Mouse (Mus musculus) right cerebral cortex, postnatal 36 days (tissue): ENCODE data around the gene Olfr401.
"Not testable (repeated sequence)": the region's sequence is repeated elsewhere in the genome, so short reads cannot be mapped to it uniquely, and the experiment has no call there.

ENCODE experiments used
- DNase-seq, 2 experiments: peaks; one replicate each; pipeline ENCODE4 v3.0.0; 2022; ENCODE audit warnings: low spot score in 2 of 2, mixed read lengths in 1 of 2

The Olfr401 gene

DNA sequence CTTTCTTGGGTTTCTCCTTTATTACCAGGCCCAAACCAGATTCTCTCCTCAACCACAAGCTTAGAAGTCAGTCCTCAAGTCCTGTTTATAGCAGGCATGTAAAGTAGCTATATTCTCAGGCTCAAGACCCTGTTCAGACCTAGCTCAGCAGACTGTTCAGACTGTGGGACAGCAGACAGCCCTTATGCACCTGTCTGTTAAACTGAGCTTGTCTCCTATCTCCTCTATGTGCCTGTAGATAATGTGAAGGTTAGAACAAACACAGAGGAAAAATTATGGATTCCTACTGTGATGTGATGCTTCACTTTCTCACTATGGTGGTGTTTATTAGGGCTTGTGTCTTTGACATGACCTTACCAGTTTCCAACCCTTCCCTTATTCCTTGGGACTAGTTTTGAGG is at the start of gene Olfr401:
Gene Olfr401 (plus strand): TSS at position 301 of the 400 bp plus-strand sequence.
- DNase-seq = no peak

DNA sequence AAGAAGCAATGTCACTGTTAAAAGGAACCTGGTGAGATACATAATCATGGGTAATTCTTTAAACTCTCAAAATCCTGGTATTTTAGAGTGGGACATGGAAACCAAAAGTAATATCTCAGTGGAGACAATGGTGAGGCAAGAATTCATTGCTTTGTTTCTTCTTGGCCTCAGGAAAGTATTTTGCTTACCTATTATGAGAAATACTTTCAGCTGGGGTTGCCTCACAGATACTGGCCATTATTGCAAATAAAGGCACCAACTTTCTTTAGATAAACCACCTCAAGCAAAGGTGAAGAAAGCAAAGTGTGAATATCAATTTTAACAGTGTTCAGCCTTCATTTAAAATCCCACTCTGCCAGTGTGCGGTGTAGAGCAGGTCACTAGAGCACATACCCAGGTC is 43.9 kb upstream of the Olfr401 start, which contains the start of gene Zfp616:
Gene Zfp616 (plus strand): TSS at position 301 of the 400 bp plus-strand sequence.
- DNase-seq = no peak

DNA sequence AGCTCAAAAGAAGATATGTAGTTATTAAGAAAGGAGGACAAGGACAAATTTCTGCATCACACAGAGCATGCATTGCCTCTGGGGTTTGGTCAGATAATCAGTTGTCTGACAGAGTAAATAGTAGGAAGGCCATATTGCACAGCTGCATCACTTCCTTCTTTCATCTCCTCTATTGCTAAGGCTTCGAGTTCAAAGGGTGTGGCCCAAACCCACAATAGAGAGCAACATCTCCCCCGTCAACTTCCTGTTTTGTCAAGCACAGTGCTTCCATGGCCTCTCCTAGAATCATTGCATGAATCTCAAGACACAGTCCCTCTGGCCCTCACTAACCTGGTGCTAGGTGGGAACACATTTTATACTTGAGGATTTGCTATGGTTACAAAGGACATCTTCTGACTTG is 12.8 kb upstream of the Olfr401 start:
- no peak for DNase-seq

DNA sequence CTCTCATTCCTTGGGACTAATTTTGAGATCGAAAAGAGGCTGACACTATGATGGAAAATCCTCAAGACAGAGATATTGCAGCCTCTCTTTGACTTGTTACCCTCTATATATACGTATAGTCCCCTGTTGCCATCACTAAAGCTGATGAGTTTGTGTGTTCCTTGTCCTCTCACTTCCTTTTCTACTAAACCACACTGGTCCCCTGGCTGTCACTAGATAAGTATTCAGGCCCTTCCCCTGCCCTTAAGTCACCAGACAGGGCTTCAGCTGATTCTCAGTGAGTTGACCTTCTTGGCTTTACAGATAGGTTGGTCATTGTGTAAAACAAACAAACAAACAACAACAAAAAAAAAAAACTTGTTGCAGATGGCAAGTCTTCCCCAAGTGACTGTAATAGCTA is 12.0 kb upstream of the Olfr401 start:
- no peak for DNase-seq

DNA sequence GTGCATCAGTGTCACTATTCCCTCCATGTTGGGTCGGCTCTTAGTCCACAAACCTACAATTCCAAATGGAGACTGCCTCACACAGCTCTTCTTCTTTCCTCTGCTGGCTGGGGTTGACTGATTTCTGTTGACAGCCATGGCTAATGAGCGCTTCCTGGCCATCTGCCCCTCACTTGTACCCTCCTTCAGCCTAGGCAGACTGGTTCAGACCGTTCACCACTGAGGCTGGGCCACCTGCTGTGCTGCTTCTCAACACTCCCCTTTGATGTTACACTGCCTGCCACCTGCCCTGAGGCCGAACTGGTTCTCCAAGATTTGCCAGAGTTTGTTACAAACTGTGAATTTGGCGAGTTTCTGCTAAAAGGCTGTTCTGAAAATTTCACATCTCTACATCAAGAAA is 8.4 kb upstream of the Olfr401 start:
- no peak for DNase-seq

DNA sequence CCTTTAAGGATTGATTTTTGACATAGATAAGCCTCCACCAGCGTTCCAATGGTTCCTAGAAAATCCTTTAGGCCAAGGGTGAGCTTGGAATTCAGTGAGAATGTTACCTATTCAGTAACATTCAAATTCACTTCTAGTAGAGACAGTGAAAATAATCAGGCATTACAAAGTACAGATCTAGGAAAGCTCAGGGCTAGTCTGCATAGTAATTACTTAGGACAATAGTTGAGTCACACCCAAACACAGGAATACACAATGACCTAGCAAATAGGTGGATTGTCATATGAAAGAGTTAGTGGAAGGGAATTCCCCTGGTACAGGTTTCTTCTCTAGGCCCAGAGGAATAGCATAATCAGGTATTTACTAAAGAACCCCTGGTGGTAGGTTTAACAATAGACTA is 26.5 kb downstream of the Olfr401 start:
- not testable (repeated sequence) for DNase-seq

DNA sequence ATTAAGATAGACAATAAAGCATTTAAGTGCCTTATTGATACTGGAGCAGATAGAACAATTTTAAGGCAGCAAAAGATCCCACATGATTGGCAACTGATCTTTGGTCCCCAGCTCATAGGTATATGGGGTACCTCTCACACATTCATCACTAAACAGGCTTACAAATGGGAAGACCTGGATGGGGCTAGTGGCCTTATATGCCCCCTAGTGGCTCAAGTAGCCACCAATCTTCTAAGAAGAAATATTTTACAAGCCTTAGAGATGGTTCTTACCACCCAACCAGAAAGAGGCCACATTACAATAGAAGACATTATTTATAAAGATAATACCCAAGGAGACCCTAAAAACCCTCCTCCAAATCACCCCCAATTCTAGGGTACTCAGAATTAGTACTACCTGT is 32.4 kb downstream of the Olfr401 start:
- DNase-seq = no peak

DNA sequence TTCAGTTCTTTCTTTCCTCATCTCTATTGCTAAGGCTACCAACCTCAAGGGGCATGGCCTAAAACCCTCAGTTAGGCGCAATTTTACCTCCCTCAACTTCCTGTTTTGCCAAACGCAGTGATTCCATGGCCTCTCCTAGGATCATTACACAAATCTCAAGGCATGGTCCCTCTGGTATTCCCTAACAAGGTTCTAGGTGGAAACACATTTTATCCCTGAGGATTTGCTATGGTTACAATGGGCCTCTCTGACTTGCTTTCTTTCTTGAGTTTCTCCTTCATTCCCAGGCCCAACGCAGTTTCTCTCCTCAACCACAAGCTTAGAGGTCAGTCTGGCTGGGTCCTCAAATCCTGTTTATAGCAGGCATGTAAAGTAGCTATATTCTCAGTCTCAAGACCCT is 39.7 kb downstream of the Olfr401 start, which contains the start of gene Olfr402:
Gene Olfr402 (plus strand): TSS at position 301 of the 400 bp plus-strand sequence.
- no peak for DNase-seq

DNA sequence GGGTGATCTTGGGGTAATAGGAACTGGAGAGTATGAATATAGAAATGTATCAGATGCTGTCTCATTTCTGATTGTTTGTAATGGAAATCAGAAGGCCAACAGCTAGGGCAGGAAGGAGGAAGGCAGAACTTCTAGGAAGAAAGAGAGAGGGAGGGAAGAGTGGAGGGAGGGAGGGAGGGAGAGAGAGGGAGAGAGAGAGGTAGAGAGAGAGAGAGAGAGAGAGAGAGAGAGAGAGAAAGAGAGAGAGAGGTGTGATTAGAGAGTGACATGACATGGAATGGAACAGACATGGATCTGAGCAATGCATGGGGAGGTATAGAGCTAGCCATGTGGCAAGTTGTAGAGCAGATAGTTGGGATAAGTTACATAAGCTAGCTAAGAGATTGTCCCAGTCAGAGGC is 55.3 kb downstream of the Olfr401 start:
- no peak for DNase-seq
